Mouse (Mus musculus) naive thymus-derived CD4-positive, alpha-beta T cell, adult 2 months (primary cell): ENCODE data around the gene Vps35.
A peak's percentile ranks its signal among the peaks of the same experiment; 100 is the strongest.

Source experiments
- DNase-seq: peaks from one replicate; pipeline ENCODE4 v3.0.0-alpha.2; 2011; ENCODE audit warnings: low read depth

The Vps35 gene

GRCm38 (mm10) chr8:85299434-85300077 is at the start of gene Vps35, which contains the start of gene Orc6:
Vps35 (minus strand) TSS chr8:85299802.
Orc6 (plus strand) TSS chr8:85299632.
- DNase-seq = peak; percentile 98

GRCm38 (mm10) chr8:85339871-85340573 is 40.4 kb upstream of the Vps35 start:
- DNase-seq = no peak

GRCm38 (mm10) chr8:85337681-85338080 is 38.1 kb upstream of the Vps35 start:
- DNase-seq = no peak

DNA sequence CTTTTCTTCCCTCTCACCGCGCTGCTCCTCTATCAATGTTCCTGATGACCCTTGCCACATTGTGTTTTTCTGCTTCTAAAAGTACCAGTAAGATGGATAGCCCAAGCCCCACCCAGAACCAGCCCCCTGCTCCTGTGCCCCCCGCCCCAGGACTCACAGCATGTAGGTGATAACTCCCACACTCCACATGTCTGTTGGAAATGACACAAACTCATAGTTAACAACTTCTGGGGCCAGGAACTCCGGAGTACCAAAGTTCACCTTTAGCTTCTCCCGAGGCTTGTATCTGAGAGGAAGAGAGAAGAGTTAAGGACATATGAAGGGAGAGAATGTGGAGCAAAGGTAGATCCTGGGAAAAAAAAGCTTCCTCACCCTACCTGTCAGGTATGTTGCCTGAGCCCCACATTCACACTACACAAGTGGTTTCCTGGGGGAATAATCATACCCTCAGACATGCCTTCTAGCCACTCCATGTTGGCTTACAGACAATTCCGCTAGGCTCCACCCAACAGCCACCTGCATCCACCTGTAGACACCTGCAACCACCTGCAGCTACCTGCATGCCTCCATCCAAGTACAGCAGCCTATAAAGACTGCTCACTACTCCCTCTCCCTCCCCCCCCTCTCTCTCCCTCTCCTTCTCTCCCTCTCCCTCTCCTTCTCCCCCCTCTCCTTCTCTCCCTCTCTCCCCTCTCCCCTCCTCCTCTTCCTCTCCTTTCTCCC is 36.8 kb upstream of the Vps35 start:
- DNase-seq = no peak

GRCm38 (mm10) chr8:85335105-85335504 is 35.5 kb upstream of the Vps35 start:
- no peak for DNase-seq

DNA sequence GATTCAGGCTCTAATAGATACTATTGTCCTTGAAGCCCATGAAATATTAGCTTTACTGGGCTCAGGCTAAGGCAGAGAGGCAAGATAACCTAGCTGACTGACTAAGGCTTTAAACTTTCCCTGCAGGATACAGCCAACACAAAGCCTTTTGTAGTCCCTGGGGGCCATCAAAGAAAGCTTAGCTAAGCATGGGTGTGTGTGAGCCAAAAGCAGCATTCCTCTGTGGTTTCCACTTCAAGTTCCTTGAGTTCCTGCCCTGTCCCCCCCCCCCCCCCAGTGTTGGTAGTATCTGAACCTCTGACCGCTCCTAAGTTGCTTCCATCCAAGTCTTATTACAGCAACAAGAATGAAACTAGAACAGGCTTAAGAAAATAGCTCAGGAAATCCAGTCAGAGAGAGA is 29.9 kb upstream of the Vps35 start:
- no peak for DNase-seq

- no peak for DNase-seq
Observed at GRCm38 (mm10) chr8:85327036-85327435, 27.4 kb upstream of the Vps35 start.

DNA sequence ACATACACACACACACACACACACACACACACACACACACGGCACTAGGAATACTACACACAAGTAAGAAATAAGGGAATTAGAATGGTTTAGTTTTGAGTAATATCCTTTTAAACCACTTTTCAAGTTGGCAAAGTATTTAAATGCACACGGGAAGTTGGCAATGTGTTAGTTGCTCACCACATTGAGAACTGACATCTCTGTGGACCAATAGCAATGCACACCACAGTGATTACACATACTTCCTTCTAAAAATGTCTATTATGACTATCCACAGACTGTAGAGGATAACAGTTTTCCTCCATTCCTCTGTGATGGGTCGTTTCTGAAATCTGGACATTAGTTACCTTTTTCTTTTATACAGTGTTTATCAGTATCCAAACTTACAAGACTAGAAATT is 23.5 kb upstream of the Vps35 start:
- no peak for DNase-seq

DNA sequence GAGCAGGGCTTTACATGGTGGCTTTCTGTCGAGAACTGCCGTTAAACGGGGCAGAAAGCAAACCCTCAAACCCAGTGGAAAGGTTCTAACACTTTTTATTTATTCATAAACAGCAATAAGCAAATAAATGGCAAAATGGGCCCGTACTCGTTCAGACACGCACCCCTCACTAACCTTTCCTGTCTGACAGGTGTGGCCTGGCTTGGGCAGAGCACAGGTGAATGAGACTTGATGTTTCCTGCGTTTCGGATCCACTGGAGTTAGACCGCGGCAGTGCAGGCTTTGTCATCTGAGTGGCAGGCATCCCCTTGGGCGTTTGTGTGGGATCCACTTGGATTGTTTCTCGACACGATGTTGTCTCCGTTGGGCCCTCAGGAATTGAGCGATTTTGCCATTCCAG is 22.4 kb upstream of the Vps35 start:
- no peak for DNase-seq

GRCm38 (mm10) chr8:85318534-85318933 is 18.9 kb upstream of the Vps35 start:
- no peak for DNase-seq

DNA sequence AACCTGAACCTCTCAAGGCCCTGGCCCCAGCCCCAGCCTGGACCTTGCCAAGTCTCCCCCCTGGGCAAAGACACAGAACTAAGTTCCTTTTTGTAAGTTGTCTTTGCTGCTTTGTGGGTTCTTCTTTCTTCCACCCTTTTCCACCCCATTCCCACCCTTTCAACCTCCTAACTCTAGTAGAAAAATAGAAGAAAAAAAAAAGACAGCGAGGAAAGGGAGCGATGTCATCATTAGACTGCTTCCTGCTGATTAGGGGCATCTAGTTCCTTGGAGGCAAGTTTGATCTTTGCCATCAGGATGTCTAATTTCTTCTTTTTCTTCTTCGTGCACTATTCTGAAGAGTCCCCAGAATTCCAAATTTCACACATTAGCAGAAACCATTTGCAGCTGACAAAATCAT is 13.4 kb upstream of the Vps35 start:
- DNase-seq = no peak

- DNase-seq = peak; percentile 30
Observed at GRCm38 (mm10) chr8:85311743-85312142, 12.1 kb upstream of the Vps35 start.

DNA sequence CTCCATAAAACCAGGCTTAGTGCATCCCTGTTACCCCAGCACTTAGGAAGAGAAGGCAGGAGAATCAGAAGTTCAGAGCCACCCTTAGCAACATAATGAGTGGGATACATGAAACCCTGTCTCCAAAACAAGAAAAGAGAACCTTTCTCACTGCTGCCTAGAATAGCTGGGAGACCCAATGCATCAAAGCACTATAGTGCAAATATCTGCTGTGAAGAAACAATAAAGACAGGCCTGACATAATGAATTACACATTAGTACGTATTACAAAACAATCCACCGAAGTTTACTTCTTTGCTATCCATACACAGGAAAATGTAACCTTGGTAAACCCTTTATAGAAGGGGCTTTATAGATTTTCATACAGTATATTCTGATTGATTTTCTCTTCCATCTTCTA is 9.0 kb upstream of the Vps35 start:
- DNase-seq = no peak

GRCm38 (mm10) chr8:85303531-85303930 is 3.9 kb upstream of the Vps35 start:
- no peak for DNase-seq

GRCm38 (mm10) chr8:85302931-85303330 is 3.3 kb upstream of the Vps35 start:
- DNase-seq = no peak

GRCm38 (mm10) chr8:85301941-85302340 is 2.3 kb upstream of the Vps35 start:
- no peak for DNase-seq

GRCm38 (mm10) chr8:85298600-85299433 is 785 bp downstream of the Vps35 start:
- DNase-seq = peak; percentile 46

DNA sequence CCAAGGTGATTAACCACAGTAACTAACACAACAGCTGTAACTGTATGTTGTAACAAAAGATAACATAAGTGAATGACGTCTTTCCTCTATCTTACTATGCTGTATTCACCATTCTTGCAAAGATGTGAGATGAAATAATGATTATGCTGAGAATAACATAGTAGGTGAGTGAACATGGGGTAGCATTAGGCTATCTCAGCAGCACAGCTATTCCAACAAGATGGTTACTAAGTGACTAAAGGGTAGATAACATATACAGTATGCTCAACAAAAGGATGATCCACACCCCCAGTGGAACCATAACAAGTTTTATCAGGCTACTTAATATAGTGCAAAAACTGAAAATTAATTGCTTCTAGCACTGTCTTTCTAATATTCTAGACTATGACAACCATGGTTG is 12.8 kb downstream of the Vps35 start:
- DNase-seq = no peak

- DNase-seq = no peak
Observed at GRCm38 (mm10) chr8:85227297-85227696, 72.3 kb downstream of the Vps35 start.

GRCm38 (mm10) chr8:85225688-85226087 is 73.9 kb downstream of the Vps35 start, which contains the start of gene Olfr371:
Olfr371 (plus strand) TSS chr8:85225988.
- DNase-seq = no peak

DNA sequence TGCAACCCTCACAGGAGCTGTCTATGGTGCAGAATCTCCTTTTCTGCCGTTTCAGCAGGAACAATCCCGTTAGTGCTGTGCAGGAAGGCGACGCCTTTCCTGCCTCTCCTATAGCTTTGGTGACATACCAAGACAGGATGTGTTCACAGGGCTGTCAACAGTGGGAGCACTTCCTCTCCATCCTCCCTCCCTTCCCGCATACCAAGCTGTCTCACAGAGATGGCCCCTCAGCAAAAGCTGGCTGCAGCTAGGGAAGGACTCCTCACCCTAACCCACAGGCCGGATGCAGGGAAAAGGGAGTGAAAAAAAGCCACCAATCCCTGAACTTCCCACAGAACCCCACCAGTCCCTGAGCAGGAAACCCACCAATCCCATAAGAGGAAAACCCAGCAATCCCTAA is 78.6 kb downstream of the Vps35 start:
- no peak for DNase-seq

DNA sequence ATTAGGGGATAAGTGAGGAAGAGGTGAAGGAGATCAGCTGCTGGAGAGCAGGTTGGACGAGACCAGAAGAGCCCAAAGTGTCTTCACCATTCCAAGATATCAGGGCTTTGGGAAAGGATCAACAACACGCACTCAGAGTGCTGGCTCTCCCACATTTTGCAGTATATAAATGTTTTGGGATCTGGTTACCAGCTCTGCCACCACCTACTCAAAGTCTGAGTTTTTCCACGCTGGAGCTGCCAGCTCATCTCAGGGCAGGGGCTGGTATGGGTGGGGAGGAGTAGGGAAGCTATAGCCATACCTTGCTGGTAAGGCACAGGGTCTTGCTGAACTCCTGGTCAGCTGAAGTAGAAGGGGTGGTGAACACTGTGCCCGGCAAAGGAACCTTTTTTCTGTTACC is 79.4 kb downstream of the Vps35 start:
- DNase-seq = no peak
